Mouse (Mus musculus): ENCODE measurements at regions not wholly inside any gene's neighbourhood (a gene's known extent, or its start where the extent isn't known, plus 50 kb on each side); places are given as distances from the start of the nearest gene placed in this dataset.

GRCm38 (mm10) chr13:30042689-30043320 is 56.9 kb upstream of the E2f3 start:
- DNase-seq = peak; percentile 62

- no peak for DNase-seq
Measured at GRCm38 (mm10) chr13:30041501-30042295, 55.8 kb upstream of the E2f3 start.

- DNase-seq = no peak
Measured at GRCm38 (mm10) chr13:30040288-30040687, 54.4 kb upstream of the E2f3 start.

GRCm38 (mm10) chr13:30039791-30040190 is 53.9 kb upstream of the E2f3 start:
- no peak for DNase-seq

- no peak for DNase-seq
Measured at GRCm38 (mm10) chr13:30036561-30036960, 50.7 kb upstream of the E2f3 start.

- no peak for DNase-seq
Measured at GRCm38 (mm10) chr13:30036071-30036470, 50.2 kb upstream of the E2f3 start.

Data from thymus, postnatal 25 days (tissue).